Mouse (Mus musculus): ENCODE data around the gene Add3.
A peak's percentile ranks its signal among the peaks of the same experiment; 100 is the strongest.

Gene Add3

DNA sequence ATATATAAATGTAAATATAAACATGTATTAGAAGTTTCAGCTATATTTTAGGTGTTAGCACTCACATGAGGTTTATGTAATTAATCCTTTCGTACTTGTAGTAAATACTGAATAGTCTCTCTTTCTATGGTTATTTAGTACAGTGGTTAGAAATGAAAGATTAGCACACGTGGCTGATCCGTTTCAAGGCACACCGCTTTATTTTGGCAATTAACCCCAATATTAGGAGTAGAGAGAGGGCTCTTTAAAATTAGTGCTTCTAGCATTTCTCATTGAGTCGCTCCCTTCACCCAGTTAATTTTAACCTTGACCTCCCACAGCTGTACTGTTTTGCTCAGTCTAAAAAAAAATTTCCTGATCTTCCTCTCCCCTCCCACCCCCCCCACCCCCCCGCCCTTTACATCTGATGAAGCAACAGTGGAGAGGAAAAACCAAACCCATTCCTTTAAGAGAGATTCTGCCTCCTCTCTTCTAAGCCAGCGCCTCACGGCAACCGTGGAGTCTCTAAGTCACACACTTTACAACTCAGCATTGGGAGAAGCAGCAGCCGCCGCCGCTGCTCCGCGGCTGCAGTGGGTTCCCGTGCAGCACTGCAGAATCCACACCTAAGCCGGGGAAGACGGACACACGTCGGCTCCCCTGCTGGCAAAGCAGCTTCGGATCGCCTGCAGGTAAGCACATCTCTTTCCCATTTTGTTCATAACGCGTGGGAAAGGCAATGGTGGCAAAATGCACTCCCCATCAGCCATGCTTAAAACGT lies at the start of gene Add3:
TSS of gene Add3 (plus strand) at position 400 of the 760 bp plus-strand sequence.
- DNase-seq (ENCODE audit: low read depth in 1 of 2, low spot score in 2 of 2), result peak in 1 of 2 experiments; percentile 15

DNA sequence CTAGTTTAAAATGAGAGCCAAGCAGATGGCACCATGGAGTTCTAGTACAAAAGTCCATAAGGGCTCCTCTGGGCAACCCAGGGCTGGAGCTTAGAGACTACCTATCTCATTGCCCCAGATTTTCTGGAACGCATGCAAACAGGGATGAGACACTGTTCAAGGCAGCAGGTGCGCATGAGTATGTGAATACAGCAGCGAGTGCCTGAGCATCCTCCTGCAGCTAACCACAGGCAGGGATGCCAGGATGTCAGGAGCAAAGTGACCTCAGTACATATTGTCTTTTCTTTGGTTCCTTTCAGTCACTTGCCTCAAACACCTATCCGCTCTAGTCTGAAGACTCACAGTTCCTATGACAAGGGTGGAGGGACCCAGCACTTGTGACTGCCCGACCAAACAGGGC lies 49.6 kb upstream of the Add3 start:
- DNase-seq (ENCODE audit: low read depth in 1 of 2, low spot score in 2 of 2), result no peak

DNA sequence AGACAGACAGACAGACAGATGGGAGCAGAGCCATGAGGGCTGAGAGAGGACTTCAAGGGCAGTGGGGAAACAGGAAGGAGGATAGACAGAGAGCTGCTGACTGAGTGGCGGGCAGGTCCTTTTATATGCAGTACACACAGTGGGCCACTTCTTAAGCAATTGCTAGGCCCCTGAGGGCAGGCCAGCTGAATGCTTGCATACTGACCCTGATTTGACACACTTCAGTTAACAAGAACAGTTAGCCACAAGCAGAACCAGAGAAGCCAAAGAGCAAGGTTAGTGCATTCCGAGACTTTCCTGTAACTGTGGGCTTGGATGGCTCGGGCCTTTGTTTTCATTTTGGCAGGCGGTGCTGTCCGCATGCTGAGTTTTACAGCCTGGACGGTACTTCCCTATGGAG lies 48.0 kb upstream of the Add3 start:
- DNase-seq (ENCODE audit: low read depth in 1 of 2, low spot score in 2 of 2), result no peak

DNA sequence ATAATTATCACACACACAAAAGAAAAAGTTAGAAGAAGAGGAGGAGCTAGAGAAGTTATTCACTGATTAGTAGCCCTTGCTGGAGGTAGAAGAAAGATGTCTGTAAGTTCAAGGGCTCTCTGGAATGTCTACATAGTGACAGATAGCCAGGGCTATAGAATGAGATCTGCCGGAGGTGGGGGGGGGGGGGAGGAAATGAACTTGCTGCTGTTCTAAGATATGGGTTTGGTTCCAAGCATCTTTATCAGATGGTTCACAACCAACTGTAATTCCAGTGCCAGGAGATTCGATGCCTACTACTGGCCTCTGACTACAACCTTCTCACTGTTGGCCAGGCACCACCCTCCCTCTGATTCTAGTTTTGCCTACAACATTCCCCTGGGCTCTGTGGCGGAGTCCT lies 46.9 kb upstream of the Add3 start:
- no peak for DNase-seq (ENCODE audit: low read depth in 1 of 2, low spot score in 2 of 2)

DNA sequence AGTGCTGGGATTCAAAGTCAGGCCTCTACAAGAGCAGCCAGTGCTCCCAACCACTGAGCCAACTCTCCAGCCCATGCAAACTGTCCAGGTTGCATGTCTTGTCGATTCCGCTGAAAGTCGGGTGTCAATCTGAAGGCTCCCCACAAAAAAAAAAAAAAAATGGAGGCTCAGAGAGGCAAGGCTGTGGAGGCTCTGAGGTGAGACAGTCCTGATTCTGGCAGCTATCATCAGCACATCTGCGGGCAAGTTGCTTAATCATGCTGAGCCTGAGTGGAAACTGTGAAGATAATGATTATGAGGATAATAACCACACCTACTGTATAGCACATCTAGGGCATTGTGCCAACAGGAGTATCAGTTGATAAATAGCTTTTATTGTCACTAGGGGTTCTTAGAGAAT lies 45.6 kb upstream of the Add3 start:
- no peak for DNase-seq (ENCODE audit: low read depth in 1 of 2, low spot score in 2 of 2)

DNA sequence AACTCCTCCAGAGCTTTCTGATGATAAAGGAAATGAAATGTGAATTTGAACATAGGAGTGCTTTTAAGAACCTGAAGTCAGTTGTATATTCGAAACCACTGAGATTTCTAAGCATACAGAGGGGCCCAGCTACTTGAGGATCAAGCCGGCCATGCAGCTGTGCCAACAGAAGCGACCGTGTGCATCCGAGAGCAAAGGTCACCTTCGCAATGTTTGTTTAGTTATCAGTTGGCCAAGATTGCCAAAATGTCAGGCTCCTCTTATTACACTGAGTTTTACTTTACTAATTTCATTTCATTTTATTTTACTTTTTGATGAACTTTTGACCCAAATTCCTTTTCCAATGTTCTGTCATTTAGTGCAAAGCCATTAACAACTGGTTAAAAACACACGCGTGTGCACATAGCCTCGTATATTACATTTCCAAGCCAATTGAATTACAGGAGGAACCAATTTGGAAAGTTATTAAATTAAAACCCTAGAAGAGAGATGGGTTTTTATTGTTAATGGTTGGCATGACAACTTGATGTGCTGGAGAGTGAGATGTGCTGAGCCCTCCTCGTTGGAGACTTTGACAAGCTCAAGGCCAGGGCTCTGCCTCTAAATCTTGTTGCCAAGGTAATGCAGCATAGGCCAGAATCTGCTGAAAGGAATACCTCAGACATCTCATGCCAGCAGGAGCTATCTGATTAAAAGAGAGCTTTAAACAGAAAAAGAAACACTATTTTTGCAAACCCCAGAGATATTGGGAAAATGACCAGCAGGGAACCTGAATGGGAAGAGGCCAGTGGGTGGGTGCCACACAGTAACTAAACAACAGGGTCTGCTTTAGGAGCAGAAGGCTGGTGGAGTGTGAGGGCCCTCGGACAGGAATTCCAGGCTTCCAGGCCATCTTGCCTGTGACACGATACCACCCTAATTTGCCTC lies 38.6 kb upstream of the Add3 start:
- no peak for DNase-seq (ENCODE audit: low read depth in 1 of 2, low spot score in 2 of 2)

DNA sequence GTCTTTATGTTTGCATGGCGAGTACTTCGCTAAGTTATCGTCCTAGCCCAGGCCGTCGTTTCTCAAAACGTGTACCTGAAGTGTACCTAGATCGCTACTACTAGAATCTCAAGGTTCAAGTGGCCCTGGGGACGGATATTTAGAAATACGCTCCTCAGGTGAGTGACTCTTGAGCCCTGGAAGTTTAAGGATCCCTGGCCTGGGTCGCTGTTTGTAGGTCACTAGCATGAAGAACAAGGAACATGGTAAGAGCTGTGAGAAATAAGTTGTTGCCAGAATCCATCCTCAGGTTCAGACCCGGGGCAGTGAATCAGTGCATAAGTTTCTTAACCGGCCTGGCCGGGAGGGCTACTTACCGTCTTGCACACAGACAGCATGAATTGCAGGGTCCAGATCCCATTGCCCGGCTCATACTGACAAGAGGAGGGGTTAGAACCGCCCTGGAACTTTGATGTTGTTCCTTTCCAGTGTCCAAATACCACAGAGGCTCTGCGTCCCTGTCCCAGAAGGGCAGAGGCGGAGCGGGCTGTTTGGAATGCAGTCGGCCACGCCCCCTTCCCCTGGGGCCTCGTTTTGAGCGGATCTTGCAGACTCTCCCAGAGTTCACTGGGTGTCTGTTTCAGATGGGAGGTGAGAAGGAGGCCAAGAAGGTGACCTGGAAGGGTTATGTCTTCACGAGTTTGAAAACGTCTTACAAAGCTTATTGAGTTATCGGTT lies 34.7 kb upstream of the Add3 start:
- no peak for DNase-seq (ENCODE audit: low read depth in 1 of 2, low spot score in 2 of 2)

DNA sequence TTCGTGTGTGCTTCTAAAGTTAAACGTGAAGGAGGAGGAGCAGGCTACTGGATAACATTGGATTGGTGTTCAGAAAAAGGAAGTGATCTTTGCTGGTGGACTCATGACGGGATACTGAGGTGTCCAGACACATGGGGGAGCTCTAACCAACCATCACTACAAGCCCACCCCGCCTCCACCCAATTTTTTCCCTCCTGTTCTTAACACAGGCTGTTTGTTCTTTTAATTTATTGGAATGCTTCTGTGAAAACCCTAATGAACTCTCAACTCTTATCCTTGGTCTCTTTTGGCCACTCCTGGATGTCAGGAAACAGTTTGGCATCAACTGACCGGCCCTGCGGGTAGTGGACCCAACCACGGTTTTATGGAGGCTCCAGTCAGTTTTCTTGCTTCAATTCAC lies 33.3 kb upstream of the Add3 start:
- DNase-seq (ENCODE audit: low read depth in 1 of 2, low spot score in 2 of 2), result peak in 1 of 2 experiments; percentile 13

DNA sequence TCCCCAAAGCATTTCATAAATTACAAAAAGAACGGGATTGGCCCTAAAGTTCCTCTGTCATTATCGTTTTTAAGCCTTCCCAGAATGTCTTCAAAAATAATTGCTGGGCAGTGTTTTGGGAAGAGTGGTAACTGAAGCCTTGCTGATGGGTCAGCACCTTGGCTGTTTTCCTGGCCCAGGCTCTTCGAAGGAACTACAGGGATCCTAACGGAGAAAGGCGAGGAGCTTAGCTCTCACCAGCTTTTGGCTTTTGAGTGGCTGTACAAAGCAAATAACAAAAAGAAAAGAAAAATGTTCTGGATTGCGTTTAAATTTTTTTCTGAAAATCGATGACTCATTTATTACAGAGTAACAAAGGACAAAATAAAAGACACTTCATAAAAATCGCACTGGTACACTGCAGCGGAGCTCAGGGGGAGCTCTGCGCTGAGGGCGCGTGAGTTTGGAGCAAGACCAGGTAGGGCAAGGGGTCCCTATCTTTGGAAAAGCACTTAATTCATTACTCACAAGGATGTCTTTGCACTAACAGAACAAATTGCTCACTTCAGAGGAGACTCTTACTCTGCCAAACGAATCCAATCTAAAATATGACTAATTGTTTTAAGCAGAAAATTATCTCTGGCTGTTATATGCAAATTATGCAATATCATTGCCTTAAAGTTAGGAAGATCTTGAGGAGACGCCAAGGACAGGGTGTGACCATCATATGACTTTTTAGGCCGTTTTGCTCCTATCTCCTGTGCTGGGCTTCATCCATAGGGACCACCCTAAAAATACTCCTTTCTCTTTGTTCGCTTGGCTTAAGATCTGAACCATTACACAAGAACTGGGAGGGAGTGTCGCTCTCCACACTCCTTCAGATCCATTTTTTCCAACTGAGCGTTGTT lies 32.6 kb upstream of the Add3 start:
- DNase-seq (ENCODE audit: low read depth in 1 of 2, low spot score in 2 of 2), result no peak

DNA sequence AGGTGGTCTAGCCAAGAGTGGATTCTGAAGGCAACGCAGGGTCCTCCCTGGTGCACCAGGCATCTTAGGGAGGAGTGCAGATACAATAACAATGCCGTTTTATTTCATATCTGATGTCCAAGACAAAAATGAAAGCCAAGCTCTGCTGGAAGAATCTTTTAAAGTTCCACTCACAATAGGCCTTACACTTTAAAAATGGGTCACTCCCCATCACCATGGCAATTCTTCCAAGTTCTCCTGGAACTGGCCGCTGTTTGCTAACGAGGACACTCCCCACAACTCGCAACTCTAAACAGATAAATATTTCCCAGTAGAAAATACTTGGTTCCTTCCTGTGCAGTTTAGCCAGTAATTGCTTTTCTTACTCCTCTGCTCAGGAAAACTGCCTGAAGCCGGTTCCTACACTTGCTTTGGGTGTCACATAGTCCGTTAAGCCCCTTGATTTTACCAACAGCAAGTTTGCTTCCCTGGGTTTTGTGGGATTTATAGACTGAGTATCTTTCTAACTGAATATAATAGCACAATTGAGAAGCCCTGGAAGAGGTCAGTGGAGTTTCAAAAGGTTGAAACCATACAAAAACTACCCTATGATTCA lies 28.1 kb upstream of the Add3 start:
- no peak for DNase-seq (ENCODE audit: low read depth in 1 of 2, low spot score in 2 of 2)

DNA sequence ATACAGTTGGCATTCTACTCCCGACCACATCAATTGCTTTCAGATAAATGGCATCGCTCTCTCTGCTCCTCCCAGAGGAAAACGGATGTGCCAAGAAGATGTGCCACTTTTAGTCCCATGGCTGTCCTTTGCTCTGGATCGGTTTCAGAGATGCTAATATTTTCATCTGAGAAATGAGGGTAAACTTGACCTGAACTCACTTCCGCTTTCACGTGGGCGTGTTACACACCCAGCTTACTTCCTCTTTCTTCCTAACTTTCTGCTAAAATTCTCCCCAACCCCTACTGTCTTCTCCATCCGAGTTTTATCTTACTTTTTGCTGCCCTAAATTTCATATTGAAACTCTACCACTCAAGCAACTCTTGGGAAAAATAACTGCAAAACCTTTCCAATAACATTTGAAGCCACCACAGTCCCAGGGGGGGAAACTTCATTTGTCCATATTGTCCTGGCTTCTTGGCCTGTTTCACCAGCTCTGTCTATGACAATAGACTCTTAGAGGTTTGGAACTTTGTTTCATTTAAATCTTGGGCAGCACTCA lies 20.9 kb upstream of the Add3 start:
- DNase-seq (ENCODE audit: low read depth in 1 of 2, low spot score in 2 of 2), result peak in 1 of 2 experiments; percentile 43

DNA sequence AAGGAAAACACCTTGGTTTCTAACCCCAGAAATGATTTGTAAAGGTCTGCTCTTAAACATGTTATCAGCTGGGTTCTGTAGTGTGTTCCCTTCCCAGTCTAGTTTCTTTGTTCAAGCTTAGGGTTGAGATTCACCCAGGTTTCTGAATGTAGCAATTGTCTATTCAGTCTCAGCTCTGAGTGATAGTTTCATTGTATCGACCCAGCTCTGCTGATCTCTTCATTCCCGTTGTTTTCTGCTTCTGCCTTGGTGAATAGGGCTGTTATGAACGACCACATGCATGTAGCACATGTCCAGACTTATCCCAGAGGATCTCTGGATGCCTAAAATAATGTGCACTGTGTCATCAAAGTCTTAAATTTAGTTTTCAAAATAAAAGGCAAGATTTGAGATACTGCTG lies 19.8 kb upstream of the Add3 start:
- DNase-seq (ENCODE audit: low read depth in 1 of 2, low spot score in 2 of 2), result no peak

DNA sequence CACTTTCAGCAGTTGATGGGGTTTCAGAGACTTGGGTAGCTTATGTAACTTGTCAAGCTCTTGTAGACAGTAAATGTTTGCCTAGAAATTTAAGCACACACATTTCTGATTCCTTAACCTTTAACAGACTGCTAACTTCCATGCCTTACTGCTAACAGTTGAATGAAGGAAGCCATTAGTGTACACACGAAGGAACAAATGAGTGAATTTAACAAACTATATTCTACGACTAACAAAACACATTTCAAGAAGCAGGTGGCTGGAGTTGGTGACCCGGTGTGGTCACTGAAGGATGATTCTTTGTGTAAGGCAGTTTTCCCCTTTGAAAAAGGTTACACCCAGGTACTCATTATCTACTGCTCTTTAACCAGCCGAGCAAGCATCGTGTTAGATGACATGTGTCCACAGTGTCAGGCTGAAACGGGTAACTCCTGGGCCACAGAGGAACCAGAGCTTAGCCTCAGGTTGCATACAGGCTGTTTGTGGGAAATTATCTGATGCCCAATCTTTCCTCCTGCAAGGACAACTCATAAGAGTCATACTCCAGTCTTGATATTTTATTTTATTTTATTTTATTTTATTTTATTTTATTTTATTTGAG lies 17.5 kb upstream of the Add3 start:
- no peak for DNase-seq (ENCODE audit: low read depth in 1 of 2, low spot score in 2 of 2)

DNA sequence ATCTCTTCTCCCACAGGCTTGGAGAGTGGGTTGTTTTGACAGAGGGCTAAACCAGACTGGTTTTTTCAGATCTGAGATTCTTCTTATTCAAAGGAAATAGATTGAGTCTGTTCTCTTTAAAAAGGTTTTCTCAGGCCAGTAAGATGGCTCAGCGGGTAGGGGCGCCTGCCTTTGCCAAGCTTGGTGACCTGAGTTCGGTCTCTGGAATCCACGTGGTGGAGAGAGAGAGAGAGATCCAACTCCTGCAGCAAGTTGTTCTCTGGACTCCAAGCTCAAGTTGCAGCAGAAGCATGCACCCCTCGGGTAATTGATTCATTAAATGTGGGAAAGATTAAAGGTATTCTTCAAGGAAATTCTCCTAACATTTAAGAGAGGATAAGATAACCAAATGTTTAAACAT lies 16.9 kb upstream of the Add3 start:
- no peak for DNase-seq (ENCODE audit: low read depth in 1 of 2, low spot score in 2 of 2)

DNA sequence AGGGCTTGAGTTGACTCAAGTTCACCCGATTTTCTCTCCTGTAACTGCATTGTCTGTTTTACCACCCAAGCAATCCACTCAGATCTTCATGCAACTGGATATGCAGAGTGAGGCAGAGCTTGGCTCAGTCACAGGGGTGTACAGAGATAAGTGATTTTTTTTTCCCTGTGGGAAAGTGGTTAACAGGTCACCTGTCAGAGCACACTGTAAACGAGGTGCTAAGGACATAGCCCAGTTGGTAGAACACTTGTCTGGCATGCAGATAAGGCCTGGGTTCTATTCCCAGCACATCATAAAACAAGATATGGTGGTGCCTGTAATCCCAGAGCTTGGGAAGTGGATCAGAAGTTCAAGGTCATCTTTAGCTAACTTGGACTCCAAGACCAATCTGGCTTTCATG lies 14.6 kb upstream of the Add3 start:
- no peak for DNase-seq (ENCODE audit: low read depth in 1 of 2, low spot score in 2 of 2)

DNA sequence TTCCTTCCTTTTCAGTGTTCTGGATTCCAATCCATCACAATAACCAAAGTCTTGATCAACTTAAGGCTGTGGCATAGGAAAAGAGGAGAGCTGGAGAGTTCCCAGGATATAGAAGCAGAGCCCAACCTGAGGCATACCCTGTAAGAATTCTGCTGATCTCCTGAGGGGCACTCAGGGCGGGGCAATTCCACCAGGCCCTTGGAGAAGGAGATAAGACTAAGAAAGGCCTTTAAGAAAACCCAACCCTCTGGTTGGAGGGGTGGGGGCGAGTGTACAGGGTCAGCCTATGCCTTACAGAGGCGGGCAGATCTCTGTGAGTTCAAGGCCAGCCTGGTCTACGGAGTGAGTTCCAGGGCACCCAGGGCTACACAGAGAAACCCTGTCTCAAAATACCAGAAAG lies 13.7 kb upstream of the Add3 start:
- DNase-seq (ENCODE audit: low read depth in 1 of 2, low spot score in 2 of 2), result no peak

DNA sequence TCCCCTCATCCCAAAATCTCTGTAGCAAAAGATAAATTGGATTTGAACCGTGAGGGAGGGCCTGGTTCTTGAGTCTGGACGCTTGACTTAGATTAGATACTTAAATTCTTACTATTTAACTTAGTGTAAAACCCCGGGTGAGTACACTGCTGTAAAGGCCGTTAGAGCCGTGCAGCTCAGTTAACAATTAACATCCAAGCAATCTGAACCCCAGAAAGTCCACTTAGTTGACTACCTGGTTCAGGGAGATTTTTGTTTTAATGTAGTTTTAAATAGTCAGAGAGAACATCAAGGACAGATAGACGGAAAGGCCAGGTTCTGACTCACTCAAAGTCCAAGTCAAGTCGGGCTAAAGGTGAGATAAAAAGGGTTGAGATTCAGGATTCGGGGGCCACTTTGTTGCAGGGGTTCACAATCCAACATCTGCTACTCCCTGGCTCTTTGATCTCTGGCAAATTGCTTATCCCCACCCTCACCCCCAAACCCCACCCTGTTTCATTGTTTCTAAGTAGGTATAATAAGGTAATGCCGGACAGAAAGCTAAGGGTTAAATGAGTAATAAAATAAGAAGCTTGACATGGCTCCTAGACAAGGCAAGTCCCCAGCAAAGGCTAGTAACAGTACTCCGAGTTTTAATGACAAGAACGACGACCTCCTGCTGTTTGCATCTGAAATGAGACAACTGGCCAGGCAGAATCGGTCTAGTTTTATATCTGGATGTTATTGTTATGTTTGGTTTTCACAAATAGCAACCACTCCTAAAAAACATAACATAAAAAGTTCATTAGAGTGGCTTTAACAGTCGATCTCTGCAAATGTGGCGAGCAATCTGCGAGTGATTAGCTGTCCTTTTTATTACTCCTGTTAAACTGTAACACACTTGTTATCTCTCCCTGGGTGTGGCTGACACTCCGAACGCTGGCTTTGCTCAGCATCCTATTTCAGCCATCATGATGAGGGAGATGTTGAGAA lies 12.6 kb upstream of the Add3 start:
- no peak for DNase-seq (ENCODE audit: low read depth in 1 of 2, low spot score in 2 of 2)

Data from monocyte, adult 2 months (primary cell).